Mouse (Mus musculus) heart, embryonic 14.5 days (tissue): ENCODE results near the gene Galnt7. TPM values are rescaled to one million over a fixed set of nuclear protein-coding genes. Genes with fewer than 3 reads are reported as not detected.
A peak's percentile ranks its signal among the peaks of the same experiment; 100 is the strongest.

Experiments used
- ATAC-seq: fragments of 200-750 bp; cut with Nextera tagmentation; 2 replicates; pipeline ENCODE4 v1.8.0; 2017; ENCODE audit warnings: low read depth, moderate TSS enrichment; ENCODE audit not compliant: insufficient number of reproducible peaks, insufficient read depth, low FRiP score
- H3K27ac ChIP-seq, 2 experiments: fragments of 200-500 bp in 1 of 2; fragments of 300-500 bp in 1 of 2; sonication (generic) in 1 of 2; replicated peaks in 1 of 2; 2 replicates each; pipeline ENCODE4 v1.5.1; 2012 to 2014; ENCODE audit warnings: low read depth in 2 of 2, low read length in 2 of 2, control low read depth in 1 of 2, mild to moderate bottlenecking in 1 of 2, mixed read lengths in 1 of 2; ENCODE audit not compliant: control insufficient read depth in 1 of 2, insufficient read depth in 1 of 2
- H3K27me3 ChIP-seq: fragments of 300-500 bp; sonication (generic); 2 replicates; pipeline ENCODE4 v1.6.1; 2014; ENCODE audit warnings: mild to moderate bottlenecking, low read length, control low read depth; ENCODE audit not compliant: control insufficient read depth, insufficient read depth
- H3K36me3 ChIP-seq: fragments of 300-500 bp; sonication (generic); 2 replicates; pipeline ENCODE4 v1.6.1; 2014; ENCODE audit warnings: mild to moderate bottlenecking, control low read depth, low read length, mixed read lengths; ENCODE audit not compliant: control insufficient read depth, insufficient read depth
- H3K4me1 ChIP-seq, 2 experiments: fragments of 200-500 bp in 1 of 2; fragments of 300-500 bp in 1 of 2; sonication (generic) in 1 of 2; 2 replicates each; pipeline ENCODE4 v1.6.1; 2012 to 2014; ENCODE audit warnings: low read length in 2 of 2, control low read depth in 1 of 2, mixed read lengths in 1 of 2; ENCODE audit not compliant: control insufficient read depth in 2 of 2, insufficient read depth in 2 of 2
- H3K4me2 ChIP-seq: fragments of 300-500 bp; sonication (generic); 2 replicates; pipeline ENCODE4 v1.6.1; 2014; ENCODE audit warnings: mild to moderate bottlenecking, low read length
- H3K4me3 ChIP-seq, 2 experiments: fragments of 200-500 bp in 1 of 2; fragments of 300-500 bp in 1 of 2; sonication (generic) in 1 of 2; 2 replicates each; pipeline ENCODE4 v1.5.1; 2012 to 2014; ENCODE audit warnings: low read length in 2 of 2, mild to moderate bottlenecking in 2 of 2, control low read depth in 1 of 2, low read depth in 1 of 2, moderate library complexity in 1 of 2; ENCODE audit not compliant: control insufficient read depth in 1 of 2, insufficient read depth in 1 of 2
- H3K9ac ChIP-seq: fragments of 300-500 bp; sonication (generic); 2 replicates; pipeline ENCODE4 v1.6.1; 2014; ENCODE audit warnings: mild to moderate bottlenecking, low read length
- H3K9me3 ChIP-seq: fragments of 300-500 bp; sonication (generic); 2 replicates; pipeline ENCODE4 v1.6.1; 2016; ENCODE audit warnings: low read length, control low read depth; ENCODE audit not compliant: control insufficient read depth
- WGBS: fragments of 180-500 bp; shearing (Covaris S2); extraction: QIAGEN DNeasy Blood & Tissue Kit; methylation state at CpG from one replicate; pipeline ENCODE4 v1.1.7; 2014; 5-methylcytosine and 5-hydroxymethylcytosine counted together
- polyA plus RNA-seq: library from polyadenylated mRNA; unstranded; fragments of >200 nt; fragmentation: Nextera tagmentation; extraction: Ambion mirVana; gene quantifications from 2 replicates; pipeline ENCODE4 v1.2.1, GENCODE M21; 2014

The Galnt7 gene
- polyA plus RNA-seq, 1 experiment from 2014 or later, result 6.1 TPM

DNA sequence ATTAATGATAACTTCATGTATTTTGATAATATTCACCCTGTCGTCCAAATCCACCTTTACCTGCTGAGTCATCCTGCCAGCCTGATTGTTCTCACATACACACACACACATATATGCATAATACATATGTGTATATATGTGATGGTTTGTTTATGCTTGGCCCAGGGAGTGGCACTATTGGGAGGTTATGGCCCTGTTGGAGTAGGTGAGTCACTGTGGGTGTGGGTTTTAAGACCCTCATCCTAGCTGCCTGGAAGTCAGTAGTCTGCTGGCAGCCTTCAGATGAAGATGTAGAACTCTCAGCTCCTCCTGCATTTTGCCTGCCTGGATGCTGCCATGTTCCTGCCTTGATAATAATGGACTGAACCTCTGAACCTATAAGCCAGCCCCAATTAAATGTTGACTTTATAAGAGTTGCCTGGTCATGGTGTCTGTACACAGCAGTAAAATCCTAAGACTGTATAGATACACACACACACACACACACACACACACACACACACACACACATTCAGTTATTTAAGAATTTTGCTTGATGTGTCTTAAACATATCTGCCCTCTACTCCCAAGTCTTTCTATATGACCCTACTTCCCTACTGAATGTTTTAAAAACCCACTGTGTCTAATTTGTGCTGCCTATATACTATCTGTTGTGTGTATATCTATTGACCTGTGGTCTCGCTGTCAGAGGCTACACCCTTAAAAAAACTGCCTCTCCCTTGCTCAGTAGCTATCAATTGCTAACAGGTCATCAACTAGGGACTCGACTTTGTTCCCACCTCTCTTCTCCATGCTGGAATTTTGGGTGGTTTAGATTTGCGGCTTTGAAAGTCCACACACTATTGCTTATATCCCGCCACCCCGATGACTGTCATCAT is 23.8 kb downstream of the Galnt7 start:
- 78% methylated on average over 6 of the region's 6 CpGs for WGBS

GRCm38 (mm10) chr8:57627946-57628786 is 24.7 kb downstream of the Galnt7 start:
- no peak overlapping the region for H3K4me2 ChIP-seq
- H3K9me3 ChIP-seq, result no peaks in the 10 kb centered on the region
- H3K27ac ChIP-seq, result no peak overlapping the region
- H3K9ac ChIP-seq, result no peak overlapping the region
- no peaks in the 10 kb centered on the region for H3K36me3 ChIP-seq
- no peak overlapping the region for H3K4me3 ChIP-seq
- no peaks in the 10 kb centered on the region for H3K4me1 ChIP-seq
- H3K27me3 ChIP-seq, result no peaks in the 10 kb centered on the region
- WGBS, result 63% methylated on average over 5 of the region's 5 CpGs
- no peak for ATAC-seq

More for the DNA sequence above, 23.8 kb downstream of the Galnt7 start:
- Histone ChIP-seq H3K4me2 (no peak overlapping the region), H3K4me1 (no peaks in the 10 kb centered on the region), H3K36me3 (no peaks in the 10 kb centered on the region), H3K9ac (no peak overlapping the region), H3K27ac (no peak overlapping the region), H3K4me3 (no peak overlapping the region), H3K27me3 (no peaks in the 10 kb centered on the region), H3K9me3 (no peaks in the 10 kb centered on the region)
- ATAC-seq, result no peak

DNA sequence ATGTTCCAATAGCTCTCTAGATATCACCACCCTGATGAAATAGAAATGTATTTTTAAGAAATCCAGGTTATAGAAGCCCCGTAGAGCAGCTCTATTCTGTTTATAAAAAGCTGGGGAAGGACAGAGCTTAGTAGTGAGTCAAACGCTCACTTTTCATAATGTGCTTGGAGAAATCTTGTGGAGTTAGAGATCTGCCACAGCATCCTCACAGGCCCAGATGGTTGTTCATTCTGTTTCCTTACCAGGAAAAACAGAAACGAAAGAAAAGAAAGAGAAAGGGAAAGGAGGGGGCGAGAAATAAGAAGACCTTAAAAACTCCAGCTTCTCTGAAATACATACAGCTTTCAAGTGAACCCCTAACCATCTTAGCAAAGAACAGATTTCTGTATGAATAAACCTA is 28.9 kb downstream of the Galnt7 start:
- Histone ChIP-seq H3K9ac (no peak overlapping the region), H3K4me2 (no peak overlapping the region), H3K4me1 (no peaks in the 10 kb centered on the region), H3K27ac (no peak overlapping the region), H3K9me3 (no peaks in the 10 kb centered on the region), H3K27me3 (no peaks in the 10 kb centered on the region; the same call in 1 of the 2 replicates), H3K36me3 (no peaks in the 10 kb centered on the region), H3K4me3 (no peak overlapping the region)
- no peak for ATAC-seq
- WGBS, result 83% methylated on average over 4 of the region's 4 CpGs

GRCm38 (mm10) chr8:57623051-57623450 is 29.8 kb downstream of the Galnt7 start:
- ATAC-seq, result no peak
- Histone ChIP-seq H3K9me3 (no peaks in the 10 kb centered on the region), H3K4me1 (no peaks in the 10 kb centered on the region), H3K36me3 (no peaks in the 10 kb centered on the region), H3K4me3 (no peak overlapping the region), H3K27me3 (no peaks in the 10 kb centered on the region; the same call in 1 of the 2 replicates), H3K27ac (no peak overlapping the region), H3K9ac (no peak overlapping the region), H3K4me2 (no peak overlapping the region)
- WGBS, result 94% methylated on average over 3 of the region's 3 CpGs

DNA sequence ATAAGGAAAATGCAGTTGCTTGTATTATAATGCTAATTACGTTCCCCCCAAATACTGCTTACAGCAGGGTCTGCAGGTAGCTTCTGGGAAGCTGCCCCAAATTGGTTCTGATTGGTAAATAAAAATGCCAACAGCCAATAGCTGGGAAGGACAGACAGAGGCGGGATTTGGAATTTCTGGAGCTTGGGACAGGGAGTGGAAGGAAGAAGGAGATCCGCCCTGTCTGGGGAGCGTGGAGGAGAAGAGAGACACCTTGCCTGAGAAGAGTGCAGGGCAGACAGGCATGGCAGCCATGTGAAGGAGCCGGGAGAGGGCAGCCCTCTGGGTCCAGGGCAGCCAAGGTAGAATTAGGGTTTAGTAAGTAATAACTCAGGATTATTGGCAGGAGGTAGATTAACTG is 35.9 kb downstream of the Galnt7 start:
- Histone ChIP-seq H3K27me3 (peaks cover 3% of the 10 kb centered on the region; the same call in 1 of the 2 replicates), H3K4me1 (peaks cover 2 to 7% of the 10 kb centered on the region in 2 experiments; a peak in 3 of 4 replicates), H3K9ac (no peak overlapping the region), H3K27ac (no peak overlapping the region), H3K36me3 (no peaks in the 10 kb centered on the region), H3K4me3 (no peak overlapping the region), H3K9me3 (no peaks in the 10 kb centered on the region), H3K4me2 (no peak overlapping the region)
- 63% methylated on average over 5 of the region's 5 CpGs for WGBS
- no peak for ATAC-seq

- H3K27ac ChIP-seq, result no peak overlapping the region
- peaks cover 6 to 17% of the 10 kb centered on the region in 2 experiments for H3K4me1 ChIP-seq
- H3K36me3 ChIP-seq, result no peaks in the 10 kb centered on the region
- peaks cover 6% of the 10 kb centered on the region; the same call in 1 of the 2 replicates for H3K27me3 ChIP-seq
- H3K9me3 ChIP-seq, result no peaks in the 10 kb centered on the region
- 46% methylated on average over 15 of the region's 15 CpGs for WGBS
- H3K4me2 ChIP-seq, result no peak overlapping the region
- no peak overlapping the region for H3K9ac ChIP-seq
- ATAC-seq, result no peak
- H3K4me3 ChIP-seq, result no peak overlapping the region
These were observed 37.7 kb downstream of the Galnt7 start for GRCm38 (mm10) chr8:57615016-57615657.

- no peak overlapping the region for H3K9ac ChIP-seq
- H3K36me3 ChIP-seq, result no peaks in the 10 kb centered on the region
- peaks cover 6 to 17% of the 10 kb centered on the region in 2 experiments for H3K4me1 ChIP-seq
- H3K9me3 ChIP-seq, result no peaks in the 10 kb centered on the region
- H3K27ac ChIP-seq, result 0 out of 4 replicates have a peak overlapping the region, but pooled peaks of 1 of the 2 experiments have one; percentile 41
- H3K4me3 ChIP-seq, result no peak overlapping the region
- H3K4me2 ChIP-seq, result peak overlapping the region; percentile 0; the same call in 1 of the 2 replicates
- peaks cover 9% of the 10 kb centered on the region for H3K27me3 ChIP-seq
- WGBS, result 19% methylated on average over 7 of the region's 7 CpGs
- no peak for ATAC-seq
These were observed 41.3 kb downstream of the Galnt7 start for GRCm38 (mm10) chr8:57611419-57611977.
